Mouse (Mus musculus) mature B cell (primary cell): ENCODE measurements around the gene Eloa.

Source experiments
- in situ Hi-C: fragments of 300-500 bp; cut with MboI; formaldehyde crosslinking; loops from 2 replicates; pipeline ENCODE4 v1.14.3; 2019

Eloa gene

DNA sequence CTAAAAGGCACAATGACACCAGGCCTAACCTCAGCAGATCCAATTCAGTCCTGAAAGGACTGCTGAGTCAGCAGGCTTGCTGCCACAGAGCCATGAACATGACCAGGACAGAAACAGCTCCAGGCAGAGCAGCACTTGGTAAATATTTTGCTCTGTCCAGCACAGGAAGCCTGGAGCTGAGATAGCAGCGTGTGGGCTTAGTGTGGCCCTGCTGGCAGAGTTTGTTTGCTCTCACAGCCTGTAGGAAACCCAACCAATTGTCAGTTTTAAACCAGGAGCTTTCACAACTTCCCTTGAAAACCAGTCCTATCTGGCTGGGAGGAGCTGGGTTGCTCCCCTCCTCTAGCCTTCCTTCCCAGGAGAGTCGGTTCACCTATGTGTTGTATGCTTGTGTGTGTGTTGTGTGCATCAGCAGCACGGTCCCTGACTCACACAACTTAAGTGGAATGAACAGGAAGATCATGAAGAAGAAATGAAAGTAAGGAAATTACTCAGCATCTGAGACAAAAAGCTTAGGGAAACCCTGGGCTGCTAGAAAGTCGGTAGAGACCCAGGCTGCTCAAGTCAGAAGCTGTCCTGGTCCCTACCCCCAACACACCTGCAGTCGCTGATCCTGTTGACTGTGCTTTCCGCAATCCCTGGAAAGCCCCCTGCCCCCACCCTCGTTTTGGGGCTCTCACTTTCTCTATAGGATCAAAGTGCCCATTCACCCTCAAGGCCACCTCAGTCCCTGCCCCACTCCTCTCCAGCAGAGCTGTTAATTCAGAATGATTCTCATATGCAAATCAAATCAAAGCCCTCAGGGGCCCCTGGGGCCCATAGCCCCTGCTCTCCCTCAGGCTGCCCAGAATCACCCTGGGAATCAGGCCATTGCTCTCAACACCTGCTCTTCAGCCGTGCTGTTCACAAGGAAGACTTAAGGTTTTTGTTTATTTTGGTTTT lies 9.7 kb upstream of the Eloa start:
- in situ Hi-C loops, result no loop called here

DNA sequence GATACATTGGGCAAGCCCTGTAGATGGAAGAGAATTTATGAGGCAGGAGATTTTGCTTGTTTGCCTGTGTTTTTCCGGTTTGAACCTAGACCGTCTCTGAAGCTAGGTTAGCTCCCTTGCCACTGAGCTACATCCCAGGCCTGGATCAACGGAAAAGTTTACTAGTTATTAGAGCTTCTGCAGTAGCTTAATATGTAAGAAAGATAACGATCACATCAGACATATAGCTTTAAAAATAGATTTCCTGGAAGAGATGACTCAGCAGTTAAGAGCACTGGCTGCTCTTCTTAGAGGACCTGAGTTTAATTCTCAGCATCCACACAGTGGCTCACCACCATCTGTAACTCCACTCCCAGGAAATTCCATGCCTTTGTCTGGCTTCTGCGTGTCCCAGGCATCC lies 7.1 kb upstream of the Eloa start:
- in situ Hi-C loops, result no loop called here

DNA sequence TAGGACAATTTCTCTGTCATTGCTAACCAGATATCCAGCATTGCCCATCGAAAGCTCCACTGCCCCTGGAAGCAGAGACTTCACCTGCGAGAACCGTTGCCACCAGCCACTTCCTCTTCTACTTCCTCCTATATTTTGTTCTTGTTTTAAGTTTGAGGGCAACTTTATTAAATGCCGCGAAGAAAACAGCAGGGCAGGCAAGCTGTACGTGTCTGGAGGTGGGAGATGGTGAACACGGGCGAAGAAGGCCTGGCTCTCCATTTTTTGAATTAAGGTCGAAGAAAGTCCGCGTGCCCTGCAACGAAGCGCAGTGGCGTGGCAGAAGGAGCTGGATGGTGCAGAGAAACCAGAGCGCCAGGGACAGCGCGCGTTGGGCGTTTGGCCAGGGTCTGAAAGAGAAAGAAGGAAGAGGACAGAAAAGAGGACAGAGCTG lies 6.6 kb upstream of the Eloa start:
- in situ Hi-C loops, result no loop called here

DNA sequence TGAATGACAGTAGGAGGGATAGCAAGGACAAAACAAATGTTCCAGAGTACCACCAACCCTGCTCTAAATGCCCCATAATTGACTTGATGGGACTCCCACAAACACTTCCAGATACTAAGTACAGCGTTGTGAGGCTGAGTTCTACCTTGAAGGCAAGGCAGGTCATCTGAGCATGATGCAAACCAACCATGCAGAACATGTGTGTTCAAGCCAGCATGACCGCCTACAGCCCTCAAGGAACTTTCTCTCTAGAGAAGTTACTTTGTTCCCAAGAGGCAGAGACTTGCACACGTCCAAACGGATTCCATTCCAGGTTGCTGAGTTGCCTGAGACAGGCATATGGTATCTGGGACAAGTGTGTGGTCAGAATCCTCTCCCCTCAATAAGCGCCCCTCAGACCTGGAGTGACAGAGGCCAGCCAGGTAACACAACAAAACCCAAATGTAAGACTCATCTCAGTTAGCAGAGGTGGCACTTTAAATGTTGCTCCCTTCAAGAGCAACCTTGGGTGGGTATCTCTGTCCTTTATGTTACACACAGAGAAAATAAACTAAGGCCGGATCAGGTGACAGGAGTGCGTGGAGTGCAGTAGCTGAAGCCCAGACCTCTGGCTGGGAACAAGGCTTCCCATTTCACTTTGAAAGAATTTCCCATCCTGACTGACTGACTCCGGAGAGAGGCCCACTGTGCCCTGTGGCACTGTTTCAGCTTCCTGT lies 6.0 kb upstream of the Eloa start:
- in situ Hi-C loops, result no loop called here

DNA sequence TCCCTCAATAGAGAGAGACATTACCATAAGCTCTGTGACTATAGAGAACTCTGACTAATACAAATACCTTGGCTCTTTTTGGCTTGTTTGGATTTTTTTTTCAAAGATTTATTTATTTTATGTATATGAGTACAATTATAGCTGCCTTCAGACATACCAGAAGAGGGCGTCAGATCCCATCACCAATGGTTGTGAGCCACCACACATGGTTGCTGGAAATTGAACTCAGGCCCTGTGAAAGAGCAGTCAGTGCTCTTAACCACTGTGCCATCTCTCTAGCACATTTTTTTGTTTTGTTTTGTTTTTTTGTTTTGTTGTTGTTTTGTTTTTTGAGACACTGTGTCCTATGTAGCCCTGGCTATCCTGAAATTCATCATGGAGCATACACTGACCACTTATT lies 3.8 kb upstream of the Eloa start:
- in situ Hi-C loops, result no loop called here

DNA sequence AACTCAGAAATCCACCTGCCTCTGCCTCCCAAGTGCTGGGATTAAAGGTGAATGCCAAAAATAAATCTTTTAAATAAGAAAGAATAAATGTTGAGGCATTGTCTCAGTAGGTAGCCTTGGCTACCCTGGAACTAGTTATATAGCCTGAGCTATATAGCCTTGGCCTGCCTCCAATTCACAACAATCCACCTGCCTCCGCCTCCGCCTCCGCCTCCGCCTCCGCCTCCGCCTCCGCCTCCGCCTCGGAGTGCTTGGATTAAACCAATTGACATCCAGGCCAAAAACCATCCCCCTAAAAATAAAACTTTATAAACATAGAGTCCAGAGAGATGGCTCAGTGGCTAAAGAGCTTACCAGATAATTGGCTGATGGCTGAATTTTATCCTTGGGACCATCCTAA lies 1.4 kb upstream of the Eloa start:
- in situ Hi-C loops, result no loop called here

DNA sequence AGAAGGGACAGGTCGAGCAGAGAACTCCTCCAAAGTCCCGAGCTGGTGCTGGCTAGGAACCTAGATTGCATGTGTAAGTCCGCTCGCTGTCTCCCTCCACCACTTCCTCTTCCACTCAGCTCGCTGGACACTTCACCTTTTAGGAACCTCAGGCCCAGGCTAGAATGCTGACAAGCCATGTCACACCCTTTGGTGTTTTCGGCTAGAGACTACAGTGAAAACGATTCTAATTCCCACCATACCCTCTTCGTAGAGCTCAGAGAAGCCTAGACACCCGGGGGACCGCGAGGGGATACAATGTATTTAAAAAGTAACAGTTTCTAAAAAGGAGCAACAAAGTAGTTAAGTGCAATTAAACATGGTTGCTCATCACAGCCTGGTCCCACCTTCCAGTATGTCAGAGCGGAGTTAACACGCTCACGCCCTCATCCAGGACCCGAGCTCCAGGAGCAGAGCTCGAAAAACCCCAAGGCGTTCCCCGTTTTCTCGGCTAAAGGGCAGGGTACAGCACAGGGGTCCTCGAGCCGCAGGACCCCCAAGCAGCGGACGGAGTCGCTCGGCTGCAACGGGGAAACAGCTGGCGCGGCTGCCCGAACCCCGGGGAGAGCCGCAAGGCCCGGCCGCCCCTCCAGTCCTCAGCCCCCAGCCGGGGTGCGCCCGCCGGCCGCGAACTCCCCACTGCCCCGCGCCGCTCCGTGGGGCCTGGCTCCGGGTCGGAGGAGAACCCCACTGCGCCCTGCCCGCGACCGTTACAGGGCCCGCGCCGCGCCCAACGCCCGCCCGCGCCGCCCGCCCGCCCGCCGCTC lies 617 bp downstream of the Eloa start:
- in situ Hi-C loops, result no loop called here

DNA sequence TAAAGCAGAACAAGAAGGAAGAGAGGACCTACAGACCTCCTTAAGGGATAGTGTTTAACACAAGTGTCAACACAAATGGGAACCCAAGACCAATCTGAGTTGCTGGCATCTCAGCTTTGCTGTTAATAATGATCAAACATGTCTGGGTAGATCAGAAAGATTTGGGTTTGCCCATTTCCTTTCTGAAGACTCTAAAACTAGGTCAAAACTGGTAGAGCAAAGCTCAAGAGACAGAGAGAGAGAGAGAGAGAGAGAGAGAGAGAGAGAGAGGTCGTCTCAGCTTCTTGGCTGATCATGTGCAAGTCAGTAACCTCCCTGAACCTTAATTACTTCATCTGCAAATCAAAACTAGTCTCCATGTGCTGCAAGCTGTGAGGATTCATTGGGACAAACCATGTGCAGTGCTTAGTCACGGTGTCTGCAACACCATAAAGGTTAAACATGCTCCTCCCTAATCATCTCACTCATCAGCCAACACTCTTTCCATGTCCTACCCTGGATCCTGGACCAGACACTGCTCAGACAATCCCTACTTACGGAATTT lies 5.4 kb downstream of the Eloa start:
- in situ Hi-C loops, result no loop called here

DNA sequence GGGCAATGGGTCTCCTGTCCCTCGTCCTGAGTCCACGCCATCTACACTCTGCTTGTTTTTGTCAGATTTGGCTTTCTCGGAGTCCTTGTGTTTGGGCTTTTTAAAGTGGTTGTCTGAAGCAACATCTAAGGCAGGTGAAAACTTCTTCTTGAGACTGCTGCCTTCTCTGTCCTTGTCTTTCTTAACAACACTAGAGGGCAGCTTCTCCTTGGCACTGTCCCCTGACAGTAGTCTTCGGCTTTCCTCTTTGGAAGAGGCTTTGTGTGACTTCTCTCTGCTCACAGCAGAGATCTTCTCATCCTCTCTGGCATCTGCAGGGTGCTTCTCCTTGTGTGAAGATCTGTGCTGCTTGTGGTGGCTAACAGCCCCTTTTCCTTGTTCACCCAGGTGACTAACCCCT lies 11.0 kb downstream of the Eloa start:
- in situ Hi-C loops, result no loop called here

DNA sequence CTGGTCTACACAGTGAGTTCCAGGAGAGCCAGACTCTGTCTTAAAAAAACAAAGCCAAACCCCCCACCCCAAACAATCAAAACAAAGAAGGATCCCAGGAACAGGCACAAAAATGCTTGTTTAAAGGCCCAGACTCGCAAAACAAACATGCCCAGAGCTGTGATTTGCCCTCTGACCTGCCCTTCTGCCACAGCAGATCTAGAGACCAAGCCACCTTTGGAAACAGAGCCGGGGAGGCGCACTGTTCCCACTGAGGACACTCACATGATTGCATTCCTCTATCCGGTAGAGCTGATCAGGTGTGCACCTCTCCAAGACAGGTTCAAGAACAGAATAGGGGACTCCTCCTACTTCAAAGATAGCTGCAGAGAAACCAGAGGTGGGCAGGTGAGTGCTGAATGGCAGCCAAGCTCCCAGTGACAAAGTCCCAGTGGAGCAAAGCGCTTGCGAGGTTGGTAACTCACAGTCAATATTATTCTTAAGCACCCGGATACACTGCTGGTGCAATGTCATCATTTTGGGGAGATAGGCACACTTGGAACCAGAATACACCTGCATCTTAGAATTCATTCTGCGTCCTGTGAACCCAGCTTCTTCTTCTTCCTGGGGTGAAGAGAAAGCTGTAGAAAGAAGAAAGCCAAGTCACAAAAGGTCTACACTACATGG lies 12.6 kb downstream of the Eloa start:
- in situ Hi-C loops, result no loop called here

DNA sequence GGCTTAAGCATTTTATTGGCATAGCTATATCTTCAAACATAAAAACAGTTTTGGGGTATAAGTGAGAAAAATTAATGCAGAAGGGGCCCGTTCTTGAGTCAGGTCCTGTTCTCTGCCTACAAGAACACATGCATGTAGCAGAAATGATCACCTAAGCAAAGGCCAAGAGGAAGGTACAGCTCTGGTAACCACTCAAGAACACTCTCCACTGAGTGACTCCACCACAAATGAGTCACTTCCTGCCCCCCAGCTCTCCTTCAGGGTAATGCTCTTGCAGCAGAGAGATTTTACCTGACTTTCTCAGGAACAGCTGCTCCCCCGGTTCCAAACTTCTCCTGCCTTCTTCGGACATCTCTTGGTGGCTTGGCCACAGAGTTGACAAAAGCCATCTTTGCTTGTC lies 14.7 kb downstream of the Eloa start:
- in situ Hi-C loops, result no loop called here

DNA sequence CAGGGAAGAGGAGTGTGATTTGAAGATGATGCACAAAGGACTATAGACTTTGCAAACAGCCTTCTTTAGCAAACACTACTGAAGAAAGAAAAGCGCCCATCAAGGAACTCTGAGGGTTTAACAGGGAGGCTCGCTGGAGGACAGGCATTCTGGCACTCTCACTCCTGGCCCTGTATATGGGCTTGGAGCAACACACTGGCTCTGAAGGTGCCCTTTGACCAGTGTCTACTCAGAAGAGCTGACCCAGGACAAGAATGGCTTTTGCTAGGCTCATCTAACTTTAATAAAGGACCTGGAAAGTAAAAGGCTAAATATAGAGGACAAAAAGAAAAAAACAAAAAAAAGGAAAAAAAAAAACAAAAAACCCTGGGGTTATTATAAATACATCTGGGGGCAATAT lies 16.6 kb downstream of the Eloa start:
- in situ Hi-C loops, result no loop called here

DNA sequence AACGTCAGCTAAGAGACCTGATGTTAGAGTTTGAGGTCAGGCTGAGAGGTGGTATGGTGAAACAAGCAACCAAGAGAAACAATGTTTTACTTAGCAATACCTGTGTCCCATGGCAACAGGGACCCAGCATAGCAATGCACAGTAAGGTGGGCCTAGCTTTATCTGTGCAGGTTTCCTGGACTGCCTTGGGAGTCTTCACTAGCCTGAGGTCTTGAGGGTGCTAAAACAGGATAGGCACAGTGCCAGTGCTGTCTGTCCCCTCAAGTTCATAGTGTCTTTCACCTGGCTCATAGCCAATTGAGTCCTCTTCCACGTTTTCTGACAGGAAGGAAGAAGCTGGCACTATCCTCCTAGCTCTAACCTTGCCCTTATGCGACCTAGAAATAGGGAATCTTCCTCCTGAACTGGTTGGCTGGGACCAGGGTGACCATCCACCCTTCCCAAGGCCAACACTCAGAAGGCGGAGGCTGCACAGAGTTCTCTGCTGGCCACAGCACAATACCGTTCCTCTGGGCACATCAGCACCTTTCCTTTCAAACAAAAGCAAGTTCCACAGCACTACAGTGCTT lies 17.4 kb downstream of the Eloa start:
- in situ Hi-C loops, result no loop called here

DNA sequence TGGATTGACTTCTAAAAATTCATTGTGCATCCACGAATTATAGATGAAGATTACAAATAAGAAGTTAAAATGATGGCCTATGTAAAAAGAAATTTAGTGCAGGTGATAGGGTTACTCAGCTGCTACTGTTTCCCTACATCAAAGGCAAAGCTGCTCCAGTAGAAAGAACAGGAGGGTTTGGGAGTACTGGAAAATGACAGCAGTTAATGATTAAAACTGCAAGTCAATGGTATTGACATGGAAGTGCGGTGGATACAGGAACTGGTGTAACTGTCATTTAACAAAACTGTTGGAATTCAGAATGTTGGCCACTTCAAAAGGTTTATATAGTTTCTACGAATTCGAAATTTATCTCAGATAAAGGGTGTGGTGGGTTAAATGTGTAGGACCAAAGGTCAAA lies 26.4 kb downstream of the Eloa start:
- in situ Hi-C loops, result no loop called here

DNA sequence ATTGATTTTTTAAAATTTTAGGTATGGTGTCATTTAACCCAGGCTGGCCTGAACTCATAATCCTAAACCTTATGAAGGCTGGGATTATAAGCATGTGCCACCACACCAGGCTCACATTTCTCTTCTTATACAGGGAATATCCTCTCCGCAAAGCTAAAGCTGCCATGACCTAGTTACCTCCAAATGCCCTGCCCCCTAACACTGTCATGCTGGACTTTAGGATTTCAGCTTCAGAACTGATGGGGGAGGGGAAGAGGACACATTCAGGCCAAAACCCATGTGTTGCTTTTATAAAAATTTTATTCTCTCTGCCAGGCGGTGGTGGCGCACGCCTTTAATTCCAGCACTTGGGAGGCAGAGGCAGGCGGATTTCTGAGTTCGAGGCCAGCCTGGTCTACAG lies 27.6 kb downstream of the Eloa start:
- in situ Hi-C loops, result no loop called here

DNA sequence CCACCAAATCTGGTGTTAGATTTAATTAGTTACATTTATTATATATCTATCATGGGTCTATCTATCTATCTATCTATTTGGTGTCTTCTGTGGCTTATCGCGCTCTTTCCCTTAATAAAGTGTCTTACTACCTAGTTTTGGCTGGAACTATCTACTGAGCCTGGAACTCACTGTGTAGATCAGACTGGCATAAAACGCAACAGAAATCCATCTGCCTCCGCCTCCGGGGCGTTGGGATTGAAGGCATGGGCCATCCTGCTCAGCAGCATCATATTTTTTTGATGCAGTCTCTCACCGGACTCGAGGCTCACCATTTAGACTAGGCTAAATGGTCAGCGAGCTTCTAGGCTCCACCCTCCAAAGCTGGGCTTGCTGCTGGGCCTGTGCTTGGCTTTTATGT lies 33.8 kb downstream of the Eloa start:
- in situ Hi-C loops, result no loop called here

DNA sequence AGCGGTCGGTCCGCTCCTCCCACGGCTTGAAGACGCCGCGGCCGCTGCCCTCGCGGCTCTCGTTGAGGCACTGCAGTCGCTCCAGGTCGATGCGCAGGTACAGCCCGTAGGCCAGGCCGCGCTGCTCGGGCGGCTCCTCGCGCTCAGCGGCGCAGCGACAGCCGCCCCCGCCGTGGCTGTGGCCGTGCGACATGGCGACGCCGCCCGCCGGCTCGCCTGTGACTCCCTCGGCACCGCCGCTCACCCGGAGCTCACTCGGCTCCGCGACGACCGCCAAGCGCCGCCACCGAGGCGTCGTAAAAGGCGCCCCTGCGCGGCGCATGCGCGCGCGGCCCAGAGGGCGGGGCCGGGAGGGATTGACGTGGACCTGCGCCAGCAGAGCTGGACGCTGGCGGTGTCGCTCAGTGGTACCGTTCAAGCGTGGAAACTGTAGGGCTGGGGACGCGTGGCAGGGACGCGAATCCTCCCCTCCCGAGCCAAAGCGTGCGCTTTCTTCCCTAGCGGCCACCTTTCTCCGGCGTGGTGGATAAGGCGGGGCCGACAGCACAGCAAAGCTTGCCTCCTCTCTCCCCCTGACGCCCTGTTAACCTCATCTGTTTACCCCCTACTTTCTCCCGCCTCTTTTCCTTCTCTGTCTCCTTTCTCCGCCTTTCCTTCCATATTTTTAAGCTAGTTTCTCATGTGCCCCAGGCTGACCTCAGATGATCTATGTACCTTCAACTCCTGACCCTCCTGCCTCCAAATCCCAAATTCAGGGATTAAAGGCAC lies 34.4 kb downstream of the Eloa start, which contains the start of gene Pithd1:
Pithd1 (minus strand) TSS at position 322 of the 768 bp plus-strand sequence.
- in situ Hi-C loops, result no loop called here

DNA sequence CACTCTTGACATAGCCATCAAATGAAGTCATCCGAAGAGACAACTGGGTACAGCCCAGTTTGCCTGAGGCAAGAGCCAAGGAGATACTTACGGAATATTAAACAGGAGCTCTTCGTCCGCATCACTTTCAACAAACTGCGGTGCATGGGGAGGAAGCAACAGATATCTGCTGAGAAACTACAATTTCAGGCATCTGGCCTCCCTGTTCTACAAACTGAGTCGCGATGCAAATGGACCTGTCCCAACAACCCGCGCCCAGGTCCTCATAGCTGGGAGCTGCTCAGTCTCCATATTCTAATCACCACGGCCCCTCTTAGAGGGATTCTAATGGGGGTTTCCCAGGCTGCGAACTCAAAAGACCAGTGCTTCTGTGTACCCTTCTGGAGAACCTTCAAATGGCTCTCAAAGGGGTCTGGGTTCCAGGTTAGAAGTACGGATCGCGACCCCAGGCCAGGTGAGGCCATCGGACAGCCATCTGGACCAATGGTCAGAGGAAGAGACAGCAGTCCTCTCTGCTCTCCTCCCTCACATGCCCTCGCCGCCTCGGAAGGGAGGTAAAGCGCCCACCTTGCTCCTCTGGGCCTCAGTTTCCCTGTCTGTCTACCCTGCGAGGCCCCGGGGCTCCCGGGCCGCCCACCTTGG lies 35.1 kb downstream of the Eloa start:
- in situ Hi-C loops, result no loop called here

DNA sequence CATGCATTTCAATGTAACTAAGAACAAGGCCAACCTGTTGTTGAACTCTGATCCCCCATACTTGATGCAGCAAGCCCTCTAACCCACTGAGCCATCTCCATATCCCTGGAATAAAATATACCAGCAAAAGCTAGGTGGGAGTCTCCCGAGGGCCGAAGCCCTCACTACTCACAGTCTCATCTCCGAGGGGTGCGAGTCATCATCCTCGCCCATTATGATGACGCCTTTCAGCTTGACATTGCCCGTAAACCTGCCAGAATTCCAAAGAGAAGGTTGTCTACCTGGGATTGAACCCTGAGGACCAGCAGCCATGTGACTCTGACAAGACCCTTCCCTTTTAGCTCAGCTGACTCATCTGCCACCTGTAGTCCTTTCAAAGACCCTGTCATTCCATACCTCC lies 35.8 kb downstream of the Eloa start:
- in situ Hi-C loops, result no loop called here

DNA sequence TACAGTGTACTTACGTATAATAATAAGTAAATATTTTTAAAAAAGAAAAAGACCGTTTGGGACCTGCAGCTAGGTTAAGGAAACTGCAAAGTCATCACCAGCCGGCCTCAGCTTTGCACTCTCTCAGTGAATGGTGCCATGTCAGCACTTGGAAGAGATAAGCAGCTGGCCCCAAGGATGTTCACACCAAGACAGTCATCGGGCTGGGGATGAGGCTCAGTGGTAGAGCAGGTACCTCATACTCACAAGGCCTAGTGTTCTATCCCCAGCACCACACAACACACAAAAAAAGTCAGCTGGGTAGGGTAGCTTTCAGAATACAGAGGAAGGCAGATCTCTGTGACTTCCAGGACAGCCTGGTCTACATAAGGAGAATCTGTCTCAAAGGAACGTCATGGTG lies 36.4 kb downstream of the Eloa start:
- in situ Hi-C loops, result no loop called here
